Mouse (Mus musculus): ENCODE data around the gene Tob1. TPM values are rescaled to one million over a fixed set of nuclear protein-coding genes. Genes with fewer than 3 reads are reported as not detected.

The Tob1 gene
- polyA plus RNA-seq, 1 experiment = 10.7 TPM

GRCm38 (mm10) chr11:94177841-94178585, 33.2 kb upstream of the Tob1 start:
- Histone ChIP-seq H3K27me3 (ENCODE audit: control insufficient read depth, insufficient read depth, insufficient read length) (no peaks in the 10 kb centered on the region), H3ac (ENCODE audit: control insufficient read depth, insufficient read length, low read depth) (no peak overlapping the region), H3K36me3 (ENCODE audit: control insufficient read depth, insufficient read depth) (no peaks in the 10 kb centered on the region), H3K79me2 (ENCODE audit: control insufficient read depth, insufficient read depth) (no peaks in the 10 kb centered on the region), H3K4me3 (ENCODE audit: insufficient read depth, poor library complexity, severe bottlenecking) (no peak overlapping the region), H3K79me3 (ENCODE audit: low read depth) (no peaks in the 10 kb centered on the region)
- TF ChIP-seq CTCF (IDR thresholded peaks at IDR 0.05; ENCODE audit: control insufficient read depth, insufficient read depth, insufficient read length) (no peak), CEBPB (IDR thresholded peaks at IDR 0.05; ENCODE audit: low read depth) (no peak), MYOG (IDR thresholded peaks at IDR 0.05; ENCODE audit: control insufficient read depth, extremely low read depth, insufficient read length) (no peak), MYOD1 (IDR thresholded peaks at IDR 0.05; ENCODE audit: control insufficient read depth, insufficient read length, low read depth) (no peak), FOSL1 (IDR thresholded peaks at IDR 0.05; ENCODE audit: insufficient read depth, low read length, poor library complexity, severe bottlenecking) (no peak), USF1 (IDR thresholded peaks at IDR 0.05; ENCODE audit: low read depth) (no peak), MAX (IDR thresholded peaks at IDR 0.05) (no peak)

- Histone ChIP-seq H3K36me3 (ENCODE audit: control insufficient read depth, insufficient read depth) (no peaks in the 10 kb centered on the region), H3ac (ENCODE audit: control insufficient read depth, insufficient read length, low read depth) (no peak overlapping the region), H3K79me3 (ENCODE audit: low read depth) (no peaks in the 10 kb centered on the region), H3K4me3 (ENCODE audit: insufficient read depth, poor library complexity, severe bottlenecking) (no peak overlapping the region), H3K79me2 (ENCODE audit: control insufficient read depth, insufficient read depth) (no peaks in the 10 kb centered on the region), H3K27me3 (ENCODE audit: control insufficient read depth, insufficient read depth, insufficient read length) (no peaks in the 10 kb centered on the region)
- TF ChIP-seq CEBPB (IDR thresholded peaks at IDR 0.05; ENCODE audit: low read depth) = no peak
- no peak for TF ChIP-seq FOSL1 (IDR thresholded peaks at IDR 0.05; ENCODE audit: insufficient read depth, low read length, poor library complexity, severe bottlenecking)
- no peak for TF ChIP-seq MYOG (IDR thresholded peaks at IDR 0.05; ENCODE audit: control insufficient read depth, extremely low read depth, insufficient read length)
- no peak for TF ChIP-seq CTCF (IDR thresholded peaks at IDR 0.05; ENCODE audit: control insufficient read depth, insufficient read depth, insufficient read length)
- no peak for TF ChIP-seq USF1 (IDR thresholded peaks at IDR 0.05; ENCODE audit: low read depth)
Measured at GRCm38 (mm10) chr11:94179768-94180167, 31.5 kb upstream of the Tob1 start.

- H3K79me2 ChIP-seq (ENCODE audit: control insufficient read depth, insufficient read depth) = no peaks in the 10 kb centered on the region
- H3K4me3 ChIP-seq (ENCODE audit: insufficient read depth, poor library complexity, severe bottlenecking) = no peak overlapping the region
- H3K36me3 ChIP-seq (ENCODE audit: control insufficient read depth, insufficient read depth) = no peaks in the 10 kb centered on the region
- H3K27me3 ChIP-seq (ENCODE audit: control insufficient read depth, insufficient read depth, insufficient read length) = no peaks in the 10 kb centered on the region
- H3ac ChIP-seq (ENCODE audit: control insufficient read depth, insufficient read length, low read depth) = no peak overlapping the region
- no peaks in the 10 kb centered on the region for H3K79me3 ChIP-seq (ENCODE audit: low read depth)
- no peak for TF ChIP-seq CEBPB (IDR thresholded peaks at IDR 0.05; ENCODE audit: low read depth)
- TF ChIP-seq MAX (IDR thresholded peaks at IDR 0.05) = no peak
- TF ChIP-seq MYOD1 (IDR thresholded peaks at IDR 0.05; ENCODE audit: control insufficient read depth, insufficient read length, low read depth) = no peak
- TF ChIP-seq MYOG (IDR thresholded peaks at IDR 0.05; ENCODE audit: control insufficient read depth, extremely low read depth, insufficient read length) = no peak
- TF ChIP-seq FOSL1 (IDR thresholded peaks at IDR 0.05; ENCODE audit: insufficient read depth, low read length, poor library complexity, severe bottlenecking) = no peak
- no peak for TF ChIP-seq USF1 (IDR thresholded peaks at IDR 0.05; ENCODE audit: low read depth)
- no peak for TF ChIP-seq CTCF (IDR thresholded peaks at IDR 0.05; ENCODE audit: control insufficient read depth, insufficient read depth, insufficient read length)
Measured at GRCm38 (mm10) chr11:94180194-94180593, 31.1 kb upstream of the Tob1 start.

GRCm38 (mm10) chr11:94181694-94182093, 29.6 kb upstream of the Tob1 start:
- Histone ChIP-seq H3K79me2 (ENCODE audit: control insufficient read depth, insufficient read depth) (no peaks in the 10 kb centered on the region), H3K4me3 (ENCODE audit: insufficient read depth, poor library complexity, severe bottlenecking) (no peak overlapping the region), H3K27me3 (ENCODE audit: control insufficient read depth, insufficient read depth, insufficient read length) (no peaks in the 10 kb centered on the region), H3K79me3 (ENCODE audit: low read depth) (no peaks in the 10 kb centered on the region), H3ac (ENCODE audit: control insufficient read depth, insufficient read length, low read depth) (no peak overlapping the region), H3K36me3 (ENCODE audit: control insufficient read depth, insufficient read depth) (no peaks in the 10 kb centered on the region)
- no peak for TF ChIP-seq CTCF (IDR thresholded peaks at IDR 0.05; ENCODE audit: control insufficient read depth, insufficient read depth, insufficient read length)
- TF ChIP-seq FOSL1 (IDR thresholded peaks at IDR 0.05; ENCODE audit: insufficient read depth, low read length, poor library complexity, severe bottlenecking) = no peak
- peak; percentile 91 for TF ChIP-seq MYOD1 (IDR thresholded peaks at IDR 0.05; ENCODE audit: control insufficient read depth, insufficient read length, low read depth)

- Histone ChIP-seq H3K79me2 (ENCODE audit: control insufficient read depth, insufficient read depth) (no peaks in the 10 kb centered on the region), H3K27me3 (ENCODE audit: control insufficient read depth, insufficient read depth, insufficient read length) (no peaks in the 10 kb centered on the region), H3K36me3 (ENCODE audit: control insufficient read depth, insufficient read depth) (no peaks in the 10 kb centered on the region), H3ac (ENCODE audit: control insufficient read depth, insufficient read length, low read depth) (no peak overlapping the region), H3K4me3 (ENCODE audit: insufficient read depth, poor library complexity, severe bottlenecking) (no peak overlapping the region), H3K79me3 (ENCODE audit: low read depth) (no peaks in the 10 kb centered on the region)
- TF ChIP-seq FOSL1 (IDR thresholded peaks at IDR 0.05; ENCODE audit: insufficient read depth, low read length, poor library complexity, severe bottlenecking) (no peak), MYOD1 (IDR thresholded peaks at IDR 0.05; ENCODE audit: control insufficient read depth, insufficient read length, low read depth) (no peak), MYOG (IDR thresholded peaks at IDR 0.05; ENCODE audit: control insufficient read depth, extremely low read depth, insufficient read length) (no peak), CTCF (IDR thresholded peaks at IDR 0.05; ENCODE audit: control insufficient read depth, insufficient read depth, insufficient read length) (no peak), CEBPB (IDR thresholded peaks at IDR 0.05; ENCODE audit: low read depth) (no peak), MAX (IDR thresholded peaks at IDR 0.05) (no peak), USF1 (IDR thresholded peaks at IDR 0.05; ENCODE audit: low read depth) (no peak)
Measured at GRCm38 (mm10) chr11:94182711-94183110, 28.5 kb upstream of the Tob1 start.

- Histone ChIP-seq H3ac (ENCODE audit: control insufficient read depth, insufficient read length, low read depth) (no peak overlapping the region), H3K36me3 (ENCODE audit: control insufficient read depth, insufficient read depth) (no peaks in the 10 kb centered on the region), H3K4me3 (ENCODE audit: insufficient read depth, poor library complexity, severe bottlenecking) (no peak overlapping the region), H3K79me2 (ENCODE audit: control insufficient read depth, insufficient read depth) (no peaks in the 10 kb centered on the region), H3K79me3 (ENCODE audit: low read depth) (no peaks in the 10 kb centered on the region), H3K27me3 (ENCODE audit: control insufficient read depth, insufficient read depth, insufficient read length) (no peaks in the 10 kb centered on the region)
- TF ChIP-seq CEBPB (IDR thresholded peaks at IDR 0.05; ENCODE audit: low read depth) (no peak), MAX (IDR thresholded peaks at IDR 0.05) (no peak), USF1 (IDR thresholded peaks at IDR 0.05; ENCODE audit: low read depth) (no peak), MYOD1 (IDR thresholded peaks at IDR 0.05; ENCODE audit: control insufficient read depth, insufficient read length, low read depth) (no peak), MYOG (IDR thresholded peaks at IDR 0.05; ENCODE audit: control insufficient read depth, extremely low read depth, insufficient read length) (no peak), CTCF (IDR thresholded peaks at IDR 0.05; ENCODE audit: control insufficient read depth, insufficient read depth, insufficient read length) (no peak), FOSL1 (IDR thresholded peaks at IDR 0.05; ENCODE audit: insufficient read depth, low read length, poor library complexity, severe bottlenecking) (no peak)
Measured at GRCm38 (mm10) chr11:94183120-94183519, 28.1 kb upstream of the Tob1 start.
